Mouse (Mus musculus): ENCODE measurements at regions not wholly inside any gene's neighbourhood (a gene's known extent, or its start where the extent isn't known, plus 50 kb on each side); places are given as distances from the start of the nearest gene placed in this dataset.
A peak's percentile ranks its signal among the peaks of the same experiment; 100 is the strongest.

GRCm38 (mm10) chr2:45356021-45356420, 238.8 kb upstream of the Zeb2 start:
- intact Hi-C loops (cut with DNase I) = no loop called here
- no peak for DNase-seq (ENCODE audit: low spot score in 2 of 2)

GRCm38 (mm10) chr2:45351529-45352133, 234.4 kb upstream of the Zeb2 start:
- intact Hi-C loops (cut with DNase I) = no loop called here
- no peak for DNase-seq (ENCODE audit: low spot score in 2 of 2)

DNA sequence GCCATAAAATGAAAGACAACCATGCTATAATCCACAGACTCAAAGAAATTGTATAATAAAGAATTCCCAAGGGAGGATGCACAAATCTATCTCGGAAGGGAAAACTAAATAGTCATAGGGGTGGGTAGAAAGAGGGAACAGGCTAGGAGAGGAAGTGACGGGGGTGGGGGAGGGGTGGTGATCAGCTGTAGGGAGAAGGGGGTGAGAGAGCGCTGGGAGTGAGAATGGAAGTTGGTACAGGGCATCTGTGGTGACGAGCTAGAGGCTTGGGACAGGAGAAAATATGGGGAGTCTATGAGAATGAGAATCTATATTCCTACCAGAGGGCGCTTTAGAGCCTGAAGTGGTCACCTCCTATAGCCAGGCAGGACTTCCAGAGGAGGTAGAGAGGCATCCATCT, 229.2 kb upstream of the Zeb2 start:
- intact Hi-C loops (cut with DNase I) = no loop called here

DNA sequence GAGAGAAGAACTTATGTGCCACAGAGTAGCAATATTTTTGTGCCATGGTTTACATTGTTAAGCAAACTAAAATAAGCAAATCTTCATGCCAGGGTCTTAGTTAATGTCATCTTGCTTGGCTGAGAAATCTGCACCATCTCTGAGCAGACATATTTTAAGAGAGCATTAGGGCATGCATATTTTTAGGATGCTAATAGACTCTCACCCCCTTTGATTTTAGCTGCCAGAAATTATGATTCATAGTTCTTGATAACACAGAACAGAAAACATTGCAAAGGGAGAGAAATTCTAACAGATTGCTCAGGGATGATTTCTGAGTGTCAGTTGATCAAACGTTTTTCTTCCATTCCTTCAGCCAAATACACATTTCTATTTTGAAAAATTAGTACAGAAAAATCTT, 222.7 kb upstream of the Zeb2 start:
- DNase-seq (ENCODE audit: low spot score in 2 of 2) = no peak

More for the DNA sequence above, 229.2 kb upstream of the Zeb2 start:
- no peak for DNase-seq (ENCODE audit: low spot score in 2 of 2)

GRCm38 (mm10) chr2:45338809-45339208, 221.6 kb upstream of the Zeb2 start:
- intact Hi-C loops (cut with DNase I) = no loop called here
- no peak for DNase-seq (ENCODE audit: low spot score in 2 of 2)

More for the DNA sequence above, 222.7 kb upstream of the Zeb2 start:
- intact Hi-C loops (cut with DNase I) = no loop called here

GRCm38 (mm10) chr2:45316945-45317565, 199.9 kb upstream of the Zeb2 start:
- intact Hi-C loops (cut with DNase I) = no loop called here
- no peak for DNase-seq (ENCODE audit: low spot score in 2 of 2)

- DNase-seq (ENCODE audit: low spot score in 2 of 2) = no peak
- intact Hi-C loops (cut with DNase I) = no loop called here
Measured at GRCm38 (mm10) chr2:45287530-45288009, 170.4 kb upstream of the Zeb2 start.

DNA sequence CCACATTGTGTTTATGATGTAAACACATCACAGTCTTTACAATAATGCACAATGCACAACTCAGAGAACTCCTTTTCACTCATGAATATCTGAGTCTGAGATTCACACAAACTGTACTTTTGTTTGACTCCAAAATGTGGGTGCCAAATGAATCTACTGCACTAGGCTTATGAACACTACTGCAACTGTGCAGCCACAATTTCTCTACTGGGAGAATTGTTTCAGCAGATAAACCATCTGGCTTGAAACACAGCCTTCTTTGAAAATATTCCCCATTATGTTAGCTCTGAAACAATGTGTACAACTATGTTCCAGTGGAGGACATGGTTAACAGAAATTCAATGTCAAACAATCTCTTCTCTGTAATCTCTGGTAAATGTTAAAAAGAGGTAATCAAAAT, 166.6 kb upstream of the Zeb2 start:
- DNase-seq (ENCODE audit: low spot score in 2 of 2) = no peak
- intact Hi-C loops (cut with DNase I) = no loop called here

- intact Hi-C loops (cut with DNase I) = no loop called here
Measured at GRCm38 (mm10) chr2:45279490-45279889, 162.3 kb upstream of the Zeb2 start.

DNA sequence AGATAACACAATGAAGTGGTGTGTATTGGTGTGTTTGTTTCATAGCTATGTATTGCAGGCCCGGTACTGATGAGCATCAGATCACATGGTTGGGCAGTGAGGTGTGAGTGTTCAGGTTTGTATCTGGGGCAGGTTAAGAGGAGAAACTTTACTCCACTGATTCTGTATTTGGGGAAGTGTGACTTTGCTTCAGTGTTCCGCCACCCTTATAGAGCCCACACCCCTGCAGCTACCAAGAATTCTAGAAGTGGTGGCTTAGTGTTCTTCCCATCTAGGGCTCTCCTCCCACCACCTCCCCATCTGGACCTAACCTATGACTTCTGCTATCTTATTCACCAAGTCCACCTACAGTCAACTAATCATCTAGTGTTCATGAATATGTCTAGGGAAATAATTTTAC, 160.4 kb upstream of the Zeb2 start:
- no peak for DNase-seq (ENCODE audit: low spot score in 2 of 2)
- intact Hi-C loops (cut with DNase I) = no loop called here

More at GRCm38 (mm10) chr2:45279490-45279889, 162.3 kb upstream of the Zeb2 start:
- DNase-seq (ENCODE audit: low spot score in 2 of 2) = no peak

- no peak for DNase-seq (ENCODE audit: low spot score in 2 of 2)
- intact Hi-C loops (cut with DNase I) = no loop called here
Measured at GRCm38 (mm10) chr2:45276703-45277102, 159.5 kb upstream of the Zeb2 start.

DNA sequence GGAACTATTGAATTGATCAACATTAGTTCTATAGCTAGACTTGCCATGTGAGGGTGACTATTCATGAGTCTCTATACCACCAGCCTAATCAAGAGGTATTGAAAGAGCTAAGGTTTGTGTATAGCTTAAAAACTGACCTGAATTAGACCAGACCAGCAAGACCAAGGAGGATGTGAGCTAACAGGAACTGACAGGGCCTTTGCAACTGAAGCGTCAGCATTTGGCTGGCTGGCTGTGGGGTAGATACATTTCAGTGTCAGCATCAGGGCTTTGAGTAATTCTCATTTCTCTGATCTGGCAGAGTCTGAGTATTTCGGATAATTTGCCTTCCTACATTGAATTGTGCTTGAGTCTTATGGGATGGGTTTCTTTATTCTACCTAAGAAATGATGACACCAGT, 152.8 kb upstream of the Zeb2 start:
- intact Hi-C loops (cut with DNase I) = no loop called here
- no peak for DNase-seq (ENCODE audit: low spot score in 2 of 2)

DNA sequence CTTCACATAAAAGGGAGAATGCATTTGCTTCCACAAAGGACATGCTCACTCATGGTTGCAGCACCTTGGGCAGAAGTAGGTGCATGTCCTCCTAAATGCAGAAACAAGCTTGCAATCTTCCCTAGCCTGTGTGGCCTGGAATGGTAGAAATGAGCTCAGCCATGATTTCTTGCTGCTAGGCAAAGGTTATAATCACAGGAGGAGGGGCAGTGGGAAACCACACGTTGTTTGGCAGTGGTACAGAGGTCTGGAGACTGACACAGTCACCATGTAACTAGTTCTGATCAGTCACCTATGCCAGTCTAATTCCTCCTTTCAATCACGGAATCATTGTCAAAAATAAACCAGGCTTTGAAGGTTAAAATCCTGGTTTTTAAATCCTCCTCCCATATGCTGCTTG, 148.6 kb upstream of the Zeb2 start:
- intact Hi-C loops (cut with DNase I) = no loop called here
- no peak for DNase-seq (ENCODE audit: low spot score in 2 of 2)

DNA sequence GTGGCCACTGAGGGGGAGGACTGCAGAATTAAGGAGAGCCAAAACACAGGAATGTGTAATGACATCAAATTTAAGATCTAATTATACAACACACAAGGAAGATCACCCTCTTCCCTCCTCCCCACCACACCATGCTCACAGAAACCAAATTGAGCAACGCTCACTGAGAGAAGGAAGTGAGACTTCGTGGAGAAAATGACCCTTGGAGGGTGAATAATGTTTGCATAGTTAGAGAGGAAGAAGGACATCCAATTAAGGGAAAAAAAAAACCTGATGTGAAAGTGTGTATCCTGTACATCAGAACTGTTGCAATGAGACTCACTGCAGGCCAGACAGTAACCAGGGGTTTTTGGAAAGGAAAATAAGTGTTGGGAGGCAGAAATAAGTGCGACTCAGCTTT, 144.8 kb upstream of the Zeb2 start:
- intact Hi-C loops (cut with DNase I) = no loop called here

DNA sequence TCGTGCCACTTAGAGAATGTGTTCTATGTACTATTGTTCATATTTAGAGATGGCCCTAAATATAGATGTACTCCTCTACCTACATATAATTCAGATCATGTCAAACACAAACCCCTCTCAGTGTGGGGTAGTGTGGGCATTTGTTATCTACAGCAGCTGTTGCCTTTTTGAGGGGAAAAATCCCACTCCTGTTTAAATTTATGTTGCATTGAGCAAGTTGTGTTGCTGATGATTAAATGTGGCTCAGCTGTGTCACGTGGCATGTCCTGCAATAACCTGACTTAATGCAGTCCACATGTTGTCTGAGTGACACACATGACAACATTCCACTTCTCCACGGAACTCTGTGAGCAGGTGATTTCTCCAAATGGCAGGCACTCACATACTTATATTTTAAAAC, 141.7 kb upstream of the Zeb2 start:
- intact Hi-C loops (cut with DNase I) = no loop called here
- DNase-seq (ENCODE audit: low spot score in 2 of 2) = peak in 1 of 2 experiments; percentile 52

More for the DNA sequence above, 144.8 kb upstream of the Zeb2 start:
- no peak for DNase-seq (ENCODE audit: low spot score in 2 of 2)

DNA sequence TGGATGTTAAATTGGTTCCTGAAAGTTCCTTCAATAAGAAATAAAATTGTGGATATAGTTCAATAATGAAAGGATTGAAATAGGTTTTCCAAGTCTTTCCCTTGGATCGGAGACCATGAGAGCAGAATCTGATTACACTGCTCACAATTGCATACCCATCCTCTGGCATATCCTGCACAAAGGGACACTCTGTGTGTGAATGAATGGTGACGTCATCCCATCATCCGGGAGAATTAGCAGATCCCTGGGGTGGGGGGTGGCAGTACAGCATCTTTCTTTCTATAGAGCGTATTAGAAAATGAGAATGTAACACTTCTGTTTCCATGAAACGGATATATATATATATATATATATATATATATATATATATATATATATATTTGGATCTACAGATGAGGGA, 139.2 kb upstream of the Zeb2 start:
- intact Hi-C loops (cut with DNase I) = no loop called here
- no peak for DNase-seq (ENCODE audit: low spot score in 2 of 2)

DNA sequence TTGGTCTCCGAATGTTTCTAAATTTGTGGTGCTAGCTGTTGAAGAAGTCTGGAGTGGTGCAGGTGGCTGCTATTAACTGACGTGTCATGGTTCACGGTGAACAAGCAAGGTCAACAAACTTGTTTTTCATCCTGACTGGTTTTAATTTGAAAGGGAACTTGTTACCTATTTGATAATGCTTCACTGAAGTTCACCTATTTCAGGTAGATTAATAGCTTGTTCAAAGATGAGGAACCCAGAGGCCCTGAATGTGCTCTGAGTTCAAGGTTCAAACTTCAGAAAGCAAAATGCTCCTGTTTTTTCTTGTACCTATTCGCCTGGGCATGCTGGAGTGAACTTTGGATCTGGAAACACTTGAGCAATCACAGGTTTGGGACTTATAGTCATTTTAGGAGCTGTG, 136.7 kb upstream of the Zeb2 start:
- intact Hi-C loops (cut with DNase I) = no loop called here
- no peak for DNase-seq (ENCODE audit: low spot score in 2 of 2)

DNA sequence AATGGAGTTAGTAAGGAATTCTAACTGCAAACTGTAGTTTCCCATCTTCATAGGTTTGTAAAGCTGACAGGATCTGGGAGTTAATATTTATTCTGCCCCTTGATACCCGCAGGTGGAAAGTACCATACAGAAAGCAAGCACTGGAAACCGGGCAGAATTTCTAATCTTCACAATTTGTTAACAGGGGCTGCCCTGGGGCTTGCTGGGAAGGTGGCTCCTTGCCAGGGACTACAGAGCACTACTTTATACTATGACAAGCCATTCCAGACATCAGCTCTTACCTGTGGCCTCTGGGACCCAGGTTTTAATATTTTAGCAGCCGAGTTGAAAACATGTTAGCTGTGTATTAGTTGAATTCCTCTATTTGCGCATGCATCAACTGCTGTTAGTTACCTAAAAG, 135.1 kb upstream of the Zeb2 start:
- intact Hi-C loops (cut with DNase I) = no loop called here
- DNase-seq (ENCODE audit: low spot score in 2 of 2) = no peak

DNA sequence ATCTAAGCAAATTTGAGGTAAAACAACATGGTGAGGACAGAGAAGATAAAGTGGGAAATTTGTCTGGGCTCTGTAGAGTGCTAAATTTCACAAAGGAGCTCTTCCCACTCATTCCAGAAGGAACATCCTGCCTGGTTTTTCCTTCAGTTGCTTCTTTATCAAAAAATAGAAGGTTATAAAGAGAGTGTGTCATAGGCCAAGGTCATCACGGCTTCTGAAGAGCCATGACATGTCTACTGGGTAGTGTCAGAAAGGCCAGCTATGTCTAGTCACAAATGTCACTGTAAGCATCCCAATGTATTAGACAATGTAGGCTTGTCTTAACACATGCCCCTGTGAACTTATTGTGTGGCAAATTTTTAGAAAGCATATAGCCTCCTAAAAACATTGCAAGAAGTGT, 132.5 kb upstream of the Zeb2 start:
- intact Hi-C loops (cut with DNase I) = no loop called here
- no peak for DNase-seq (ENCODE audit: low spot score in 2 of 2)

GRCm38 (mm10) chr2:45246061-45246945, 129.1 kb upstream of the Zeb2 start:
- intact Hi-C loops (cut with DNase I) = no loop called here

More at GRCm38 (mm10) chr2:45246061-45246945, 129.1 kb upstream of the Zeb2 start:
- peak; percentile 28 to 54 for DNase-seq (ENCODE audit: low spot score in 2 of 2)

Data from left cerebral cortex, postnatal 14 days (tissue).